Mouse (Mus musculus): ENCODE data around the gene Kif21a.

- no peak for TF ChIP-seq EP300 (optimal IDR thresholded peaks at IDR 0.05)
- peak; percentile 57 for TF ChIP-seq CTCF (IDR thresholded peaks at IDR 0.05; ENCODE audit: low read depth)
Observed at GRCm38 (mm10) chr15:90975914-90976313, 73.8 kb downstream of the Kif21a start.
